Mouse (Mus musculus): Measurements from ENCODE around the gene Scrt2.

Gene Scrt2

GRCm38 (mm10) chr2:152081641-152082448 is 516 bp downstream of the Scrt2 start:
- peak; percentile 76 for DNase-seq (ENCODE audit: low read depth, low spot score)

GRCm38 (mm10) chr2:152082456-152083285 is 1.3 kb downstream of the Scrt2 start:
- DNase-seq (ENCODE audit: low read depth, low spot score): peak; percentile 42

DNA sequence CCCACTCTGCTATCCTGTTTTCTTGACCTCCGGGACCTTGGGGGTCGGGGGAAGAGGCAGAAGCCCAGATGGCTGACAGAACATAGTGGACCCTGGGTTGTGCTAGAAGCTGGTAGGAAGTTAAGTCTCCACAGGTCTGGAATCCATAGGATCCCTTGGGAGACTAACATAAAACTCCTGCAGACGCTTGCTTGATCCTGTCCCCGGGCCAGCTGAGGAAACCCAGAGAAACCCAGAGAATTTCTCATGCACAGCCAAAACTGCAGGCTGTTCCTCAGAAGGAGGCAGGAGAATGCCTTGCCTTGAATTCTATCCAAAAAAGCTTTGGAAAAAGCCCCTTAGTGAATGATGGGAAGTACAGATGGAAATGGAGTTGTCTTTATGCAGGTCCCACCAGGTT is 2.1 kb downstream of the Scrt2 start:
- peak; percentile 51 for DNase-seq (ENCODE audit: low read depth, low spot score)

DNA sequence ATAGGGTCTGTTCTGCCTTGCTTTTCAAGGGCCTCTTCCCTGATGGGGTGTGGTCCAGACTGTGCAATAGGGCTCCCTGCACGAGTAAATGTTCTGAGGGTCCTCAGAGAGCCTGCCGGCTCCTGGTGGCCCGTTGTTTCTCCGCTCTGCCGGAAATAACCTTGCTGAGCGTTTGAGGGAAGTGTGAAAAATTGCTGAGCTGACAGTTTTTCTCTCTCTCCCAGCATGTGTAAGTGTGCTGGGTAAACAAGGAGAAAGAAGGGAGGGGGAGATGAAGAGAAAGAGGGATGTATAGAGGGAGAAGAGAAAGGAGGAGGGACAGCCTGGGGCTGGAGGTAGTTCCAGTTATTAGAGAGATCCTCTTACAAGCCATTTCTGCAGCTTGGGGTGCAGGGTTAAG is 3.0 kb downstream of the Scrt2 start:
- peak; percentile 42 for DNase-seq (ENCODE audit: low read depth, low spot score)

GRCm38 (mm10) chr2:152085414-152085813 is 4.1 kb downstream of the Scrt2 start:
- DNase-seq (ENCODE audit: low read depth, low spot score): no peak

DNA sequence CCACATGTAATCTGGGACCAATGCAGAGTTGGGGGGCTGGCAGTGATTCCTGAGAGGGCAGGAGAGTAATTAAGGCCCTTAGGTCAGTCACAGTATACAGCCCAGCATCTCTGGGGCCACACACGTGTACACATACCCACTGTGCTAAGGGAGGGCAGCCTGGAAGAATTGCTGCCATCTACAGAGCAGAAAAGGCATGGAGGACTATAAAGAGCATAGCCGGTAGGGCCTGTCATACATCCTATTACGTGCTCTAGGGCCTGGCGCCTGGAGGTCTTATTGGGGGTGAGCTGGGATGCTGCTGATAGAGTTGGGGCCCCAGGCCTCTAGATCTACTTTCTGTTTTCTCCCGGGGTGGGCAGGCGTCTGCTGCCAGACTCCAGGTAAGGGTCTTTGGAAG is 5.1 kb downstream of the Scrt2 start:
- DNase-seq (ENCODE audit: low read depth, low spot score): peak; percentile 58

GRCm38 (mm10) chr2:152087111-152087510 is 5.8 kb downstream of the Scrt2 start:
- DNase-seq (ENCODE audit: low read depth, low spot score): peak; percentile 76

GRCm38 (mm10) chr2:152089078-152089477 is 7.7 kb downstream of the Scrt2 start:
- peak; percentile 81 for DNase-seq (ENCODE audit: low read depth, low spot score)

GRCm38 (mm10) chr2:152089581-152089980 is 8.3 kb downstream of the Scrt2 start:
- DNase-seq (ENCODE audit: low read depth, low spot score): no peak

DNA sequence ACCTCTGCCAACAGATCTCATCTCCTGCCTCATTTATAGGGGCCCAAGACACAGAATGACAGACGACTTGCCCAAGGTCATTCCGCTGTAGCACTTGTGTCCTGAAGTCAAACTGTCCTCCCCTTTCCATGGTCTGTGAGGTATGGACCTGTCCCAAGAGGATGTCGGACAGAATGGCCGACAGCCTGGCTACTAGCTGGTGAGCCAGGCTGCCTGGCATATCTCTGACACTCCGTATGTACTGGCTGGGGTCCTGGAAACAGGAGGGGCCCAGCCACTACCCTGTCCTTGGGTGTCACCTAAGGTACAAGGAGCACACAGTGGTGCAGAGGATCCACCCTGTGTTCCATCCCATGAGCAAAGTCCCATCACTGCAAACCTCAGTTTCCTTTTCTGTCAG is 9.2 kb downstream of the Scrt2 start:
- DNase-seq (ENCODE audit: low read depth, low spot score): no peak

- no peak for DNase-seq (ENCODE audit: low read depth, low spot score)
Measured at GRCm38 (mm10) chr2:152091342-152092056, 10.2 kb downstream of the Scrt2 start.

GRCm38 (mm10) chr2:152092927-152093326 is 11.6 kb downstream of the Scrt2 start:
- no peak for DNase-seq (ENCODE audit: low read depth, low spot score)

- peak; percentile 73 for DNase-seq (ENCODE audit: low read depth, low spot score)
Measured at GRCm38 (mm10) chr2:152093356-152093792, 12.0 kb downstream of the Scrt2 start.

- no peak for DNase-seq (ENCODE audit: low read depth, low spot score)
Measured at GRCm38 (mm10) chr2:152094856-152095545, 13.7 kb downstream of the Scrt2 start.

DNA sequence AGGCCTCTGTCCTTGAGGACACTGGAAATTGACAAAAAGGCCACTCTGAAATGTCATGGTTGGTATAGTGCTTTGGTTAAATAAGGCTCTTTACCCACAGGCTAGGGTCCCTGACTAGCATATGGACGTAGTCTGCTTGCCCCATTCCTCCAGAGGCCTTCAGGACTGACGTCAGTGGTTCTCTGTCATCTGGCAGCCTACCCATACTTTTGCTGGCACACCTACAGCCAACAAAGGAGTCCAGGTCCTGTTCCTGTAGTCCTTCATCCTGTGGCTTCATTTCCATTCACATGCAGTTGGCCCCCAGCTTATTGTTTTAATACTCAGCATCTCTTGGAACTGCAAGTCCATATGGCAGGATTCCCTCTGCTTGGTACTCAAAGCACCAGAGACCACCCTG is 15.6 kb downstream of the Scrt2 start:
- DNase-seq (ENCODE audit: low read depth, low spot score): no peak

DNA sequence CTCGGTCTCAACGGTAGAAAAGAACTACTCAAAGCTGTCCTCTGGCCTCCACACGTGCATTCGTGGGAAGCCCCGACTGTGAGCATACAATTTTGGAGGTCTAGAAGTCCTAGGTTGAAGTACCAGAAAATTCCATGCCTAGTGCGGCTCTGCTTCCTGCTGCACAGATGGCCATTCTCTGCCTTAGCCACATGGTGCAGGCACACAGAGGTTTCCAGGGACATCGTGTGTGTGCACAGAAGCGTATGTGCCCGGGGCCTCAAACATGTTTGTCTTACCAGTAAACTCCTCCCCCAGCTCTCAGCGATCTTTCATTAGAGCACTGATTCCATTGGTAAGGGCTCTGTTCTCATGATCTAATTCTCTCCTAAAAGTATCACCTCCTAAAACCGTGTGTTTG is 16.6 kb downstream of the Scrt2 start:
- DNase-seq (ENCODE audit: low read depth, low spot score): peak; percentile 37

GRCm38 (mm10) chr2:152099538-152099937 is 18.2 kb downstream of the Scrt2 start:
- no peak for DNase-seq (ENCODE audit: low read depth, low spot score)

DNA sequence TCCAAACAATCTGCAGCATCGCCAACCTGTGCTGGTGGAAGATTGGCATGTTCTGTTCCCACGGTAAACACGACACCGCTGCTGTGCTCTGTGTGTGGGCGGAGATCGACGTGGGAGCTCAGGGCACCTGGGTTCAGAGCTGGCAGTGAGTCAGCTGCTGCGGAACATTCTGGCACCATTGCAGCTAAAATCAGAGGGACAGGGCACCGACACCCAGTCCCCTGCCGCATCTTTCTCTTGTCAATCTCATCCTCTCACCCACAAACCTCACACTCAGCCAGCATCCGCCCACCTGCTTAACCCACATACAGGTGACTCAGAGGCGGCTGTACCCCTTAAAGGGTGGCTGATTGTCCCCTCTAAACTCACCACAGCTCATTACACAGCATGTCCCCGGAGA is 20.4 kb downstream of the Scrt2 start:
- DNase-seq (ENCODE audit: low read depth, low spot score): peak; percentile 89

GRCm38 (mm10) chr2:152102369-152102768 is 21.0 kb downstream of the Scrt2 start:
- DNase-seq (ENCODE audit: low read depth, low spot score): peak; percentile 78

GRCm38 (mm10) chr2:152104711-152105317 is 23.5 kb downstream of the Scrt2 start:
- DNase-seq (ENCODE audit: low read depth, low spot score): peak; percentile 54
